Mouse (Mus musculus) forebrain, embryonic 14.5 days (tissue): ENCODE results near the gene Slc27a1. TPM values are rescaled to one million over a fixed set of nuclear protein-coding genes. Genes with fewer than 3 reads are reported as not detected.
"Not testable (repeated sequence)": the region's sequence is repeated elsewhere in the genome, so short reads cannot be mapped to it uniquely, and the experiment has no call there.

Experiments used
- ATAC-seq: fragments of 200-750 bp; cut with Nextera tagmentation; 2 replicates; pipeline ENCODE4 v1.8.0; 2017; ENCODE audit warnings: mild to moderate bottlenecking, moderate library complexity
- DNase-seq: peaks from one replicate; pipeline ENCODE4 v3.0.0-alpha.2; 2015; ENCODE audit warnings: low spot score
- H3K27ac ChIP-seq: fragments of 300-500 bp; sonication (generic); 2 replicates; pipeline ENCODE4 v1.5.1; 2014; ENCODE audit warnings: low read depth, mild to moderate bottlenecking, control low read depth, low read length, moderate library complexity
- H3K27me3 ChIP-seq: fragments of 300-500 bp; sonication (generic); replicated peaks from 2 replicates; pipeline ENCODE4 v1.6.1; 2014; ENCODE audit warnings: low read length, control low read depth, mixed read lengths; ENCODE audit not compliant: control insufficient read depth, insufficient read depth
- H3K36me3 ChIP-seq: fragments of 300-500 bp; sonication (generic); 2 replicates; pipeline ENCODE4 v1.6.1; 2014; ENCODE audit warnings: low read length, control low read depth; ENCODE audit not compliant: control insufficient read depth, insufficient read depth
- H3K4me1 ChIP-seq: fragments of 300-500 bp; sonication (generic); 2 replicates; pipeline ENCODE4 v1.6.1; 2014; ENCODE audit warnings: antibody characterized with exemption, low read length, control low read depth; ENCODE audit not compliant: control insufficient read depth, insufficient read depth
- H3K4me2 ChIP-seq: fragments of 300-500 bp; sonication (generic); 2 replicates; pipeline ENCODE4 v1.6.1; 2014; ENCODE audit warnings: mild to moderate bottlenecking, control low read depth, low read length
- H3K4me3 ChIP-seq: fragments of 300-500 bp; sonication (generic); 2 replicates; pipeline ENCODE4 v1.5.1; 2014; ENCODE audit warnings: low read depth, low read length, control low read depth
- H3K9ac ChIP-seq: fragments of 300-500 bp; sonication (generic); 2 replicates; pipeline ENCODE4 v1.6.1; 2014; ENCODE audit warnings: mild to moderate bottlenecking, low read length, control low read depth, moderate library complexity
- H3K9me3 ChIP-seq: fragments of 300-500 bp; sonication (generic); replicated peaks from 2 replicates; pipeline ENCODE4 v1.6.1; 2016; ENCODE audit warnings: low read length, control low read depth, mixed read lengths; ENCODE audit not compliant: control insufficient read depth
- WGBS: fragments of 180-500 bp; shearing (Covaris S2); extraction: QIAGEN DNeasy Blood & Tissue Kit; methylation state at CpG from one replicate; pipeline ENCODE4 v1.1.7; 2014; 5-methylcytosine and 5-hydroxymethylcytosine counted together
- polyA plus RNA-seq: library from polyadenylated mRNA; unstranded; fragments of >200 nt; fragmentation: Nextera tagmentation; extraction: Ambion mirVana; gene quantifications from 2 replicates; pipeline ENCODE4 v1.2.1, GENCODE M21; 2014

Gene Slc27a1
- polyA plus RNA-seq, 1 experiment from 2014 or later, result 25.8 TPM

GRCm38 (mm10) chr8:71530735-71531467, 37.8 kb upstream of the Slc27a1 start:
- 59% methylated on average over 5 of the region's 12 CpGs for WGBS
- not testable (repeated sequence) for H3K9me3 ChIP-seq, H3K4me3 ChIP-seq, H3K4me2 ChIP-seq, H3K4me1 ChIP-seq, ATAC-seq, H3K9ac ChIP-seq, H3K27ac ChIP-seq, H3K36me3 ChIP-seq
- peaks cover 12% of the 10 kb centered on the region for H3K27me3 ChIP-seq
- DNase-seq, result peak; percentile 55

- H3K36me3 ChIP-seq, result no peaks in the 10 kb centered on the region
- H3K4me1 ChIP-seq, result no peaks in the 10 kb centered on the region
Measured at GRCm38 (mm10) chr8:71534263-71534810, 34.3 kb upstream of the Slc27a1 start.

DNA sequence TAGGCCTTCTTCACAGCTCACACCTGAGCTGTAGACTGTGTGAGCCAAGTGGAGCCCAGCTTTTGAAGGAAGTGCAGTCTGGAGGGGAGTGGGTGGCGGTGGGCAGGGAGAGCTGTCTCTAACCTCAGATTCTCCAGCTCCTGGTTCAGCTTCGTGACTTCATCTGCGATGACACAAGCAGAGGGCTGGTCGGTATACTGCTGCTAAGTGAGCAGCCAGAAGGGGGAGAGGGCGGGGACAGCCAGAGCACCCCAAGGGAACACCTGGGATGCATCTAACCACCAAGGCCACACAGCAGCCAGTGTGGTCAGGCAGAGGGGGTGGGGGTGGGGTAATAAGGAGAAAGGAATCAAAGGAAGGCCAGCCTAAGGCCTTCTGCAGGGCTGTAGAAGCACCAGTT, 33.0 kb upstream of the Slc27a1 start:
- Histone ChIP-seq H3K36me3 (no peaks in the 10 kb centered on the region), H3K4me1 (no peaks in the 10 kb centered on the region), H3K4me2 (no peak overlapping the region), H3K27ac (no peak overlapping the region), H3K4me3 (no peak overlapping the region), H3K9me3 (no peaks in the 10 kb centered on the region), H3K9ac (no peak overlapping the region), H3K27me3 (peaks cover 11% of the 10 kb centered on the region)
- ATAC-seq, result no peak
- WGBS, result 64% methylated on average over 5 of the region's 5 CpGs
- no peak for DNase-seq

More at GRCm38 (mm10) chr8:71534263-71534810, 34.3 kb upstream of the Slc27a1 start:
- no peak overlapping the region for H3K27ac ChIP-seq
- H3K27me3 ChIP-seq, result peaks cover 11% of the 10 kb centered on the region
- no peak for ATAC-seq
- no peaks in the 10 kb centered on the region for H3K9me3 ChIP-seq
- H3K9ac ChIP-seq, result no peak overlapping the region
- WGBS, result 44% methylated on average over 3 of the region's 3 CpGs
- no peak overlapping the region for H3K4me3 ChIP-seq
- no peak overlapping the region for H3K4me2 ChIP-seq
- DNase-seq, result no peak

DNA sequence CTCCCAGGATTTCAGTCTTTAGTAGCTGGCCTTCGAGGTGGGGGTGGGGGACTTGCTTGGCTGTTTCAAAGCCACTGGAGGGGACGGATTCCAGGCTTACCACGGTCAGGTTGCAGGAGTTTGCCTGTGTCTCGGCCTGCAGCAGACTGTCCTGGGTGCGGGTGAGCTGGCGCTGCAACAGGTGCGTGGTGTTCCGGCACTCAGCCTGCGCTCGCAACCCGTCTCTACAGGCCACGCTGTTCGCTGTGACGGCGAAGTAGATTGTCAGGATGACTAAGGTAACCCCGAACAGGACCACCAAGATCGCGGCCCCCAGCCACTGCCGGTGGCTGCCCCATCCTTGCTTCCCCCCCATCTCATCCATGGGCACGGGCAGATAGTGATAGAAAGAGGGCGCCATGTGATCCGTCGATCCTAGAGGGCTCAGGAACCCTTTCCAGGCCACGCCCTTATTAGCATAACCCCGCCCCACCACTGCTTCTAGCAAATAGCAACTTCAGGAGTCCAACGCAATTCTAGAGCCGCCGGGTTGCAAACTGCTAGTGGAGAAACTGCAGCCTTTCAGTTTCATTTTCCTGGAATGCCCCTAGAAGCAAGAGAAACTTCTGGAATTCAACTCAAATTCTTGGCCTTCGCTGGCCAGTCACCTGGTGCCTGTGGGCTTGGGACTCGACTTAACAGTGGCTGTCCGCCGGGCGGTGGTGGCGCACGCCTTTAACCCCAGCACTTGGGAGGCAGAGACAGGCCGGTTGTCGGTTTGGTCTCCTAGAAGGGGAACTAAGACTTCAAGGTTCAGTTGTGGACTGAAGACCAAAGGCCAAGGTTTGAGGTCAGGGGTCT, 31.4 kb upstream of the Slc27a1 start, which contains the start of gene Bst2:
Gene Bst2, minus strand, starts transcription at position 429 of the 840 bp plus-strand sequence.
- H3K4me3 ChIP-seq, result peak within 1 kb of the TSS; percentile 21
- no peaks in the 10 kb centered on the region for H3K4me1 ChIP-seq
- H3K9me3 ChIP-seq, result no peaks in the 10 kb centered on the region
- ATAC-seq (peak; percentile 47; the same call in 1 of the 2 replicates), DNase-seq (peak; percentile 78)
- H3K27ac ChIP-seq, result no peak within 1 kb of the TSS
- H3K36me3 ChIP-seq, result no peaks in the 10 kb centered on the region
- peak within 1 kb of the TSS; percentile 32; the same call in 1 of the 2 replicates for H3K9ac ChIP-seq
- H3K4me2 ChIP-seq, result peak within 1 kb of the TSS; percentile 47
- H3K27me3 ChIP-seq, result peaks cover 11% of the 10 kb centered on the region
- WGBS, result 3% methylated on average over 37 of the region's 37 CpGs

- peaks cover 4% of the 10 kb centered on the region; the same call in 1 of the 2 replicates for H3K4me1 ChIP-seq
Measured at GRCm38 (mm10) chr8:71542632-71543343, 25.9 kb upstream of the Slc27a1 start, which contains the start of gene Mvb12a. Gene Mvb12a (plus strand): TSS chr8:71542922.

DNA sequence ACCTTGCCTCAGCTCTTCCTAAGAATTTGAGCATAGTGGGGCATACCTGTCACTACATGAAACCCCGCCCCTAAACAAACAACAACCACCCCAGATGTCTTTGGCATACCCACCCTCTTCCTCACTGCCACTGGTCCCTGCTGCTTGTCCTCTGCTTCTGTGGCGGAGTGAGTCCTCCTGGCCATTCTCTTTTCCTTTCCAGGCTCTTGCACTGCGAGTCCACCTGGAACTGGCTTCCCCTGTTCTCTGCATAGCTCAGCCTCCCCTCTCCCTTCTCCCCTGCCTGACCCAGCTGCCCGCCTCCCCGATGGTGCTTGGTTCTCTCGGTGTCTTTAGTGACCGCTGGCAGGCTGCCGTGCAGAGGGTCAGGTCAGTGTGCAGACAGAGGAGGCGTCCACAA, 24.9 kb upstream of the Slc27a1 start:
- WGBS, result 90% methylated on average over 9 of the region's 9 CpGs
- Histone ChIP-seq H3K4me3 (peak overlapping the region; percentile 77; the same call in 1 of the 2 replicates), H3K4me2 (peak overlapping the region; percentile 90), H3K9ac (peak overlapping the region; percentile 86; the same call in 1 of the 2 replicates), H3K27ac (no peak overlapping the region), H3K4me1 (peaks cover 4% of the 10 kb centered on the region; the same call in 1 of the 2 replicates), H3K9me3 (no peaks in the 10 kb centered on the region), H3K36me3 (peaks cover 24% of the 10 kb centered on the region), H3K27me3 (no peaks in the 10 kb centered on the region)
- no peak for ATAC-seq
- DNase-seq, result no peak

More at GRCm38 (mm10) chr8:71542632-71543343, 25.9 kb upstream of the Slc27a1 start, which contains the start of gene Mvb12a:
- H3K9ac ChIP-seq, result peak within 1 kb of the TSS; percentile 86
- peaks cover 3% of the 10 kb centered on the region; the same call in 1 of the 2 replicates for H3K27me3 ChIP-seq
- WGBS, result under 1% methylated on average over 55 of the region's 55 CpGs
- no peaks in the 10 kb centered on the region for H3K9me3 ChIP-seq
- DNase-seq, result peak; percentile 100
- ATAC-seq, result peak; percentile 97
- no peak within 1 kb of the TSS for H3K27ac ChIP-seq
- H3K4me3 ChIP-seq, result peak within 1 kb of the TSS; percentile 77
- peak within 1 kb of the TSS; percentile 90 for H3K4me2 ChIP-seq
- H3K36me3 ChIP-seq, result peaks cover 21% of the 10 kb centered on the region

DNA sequence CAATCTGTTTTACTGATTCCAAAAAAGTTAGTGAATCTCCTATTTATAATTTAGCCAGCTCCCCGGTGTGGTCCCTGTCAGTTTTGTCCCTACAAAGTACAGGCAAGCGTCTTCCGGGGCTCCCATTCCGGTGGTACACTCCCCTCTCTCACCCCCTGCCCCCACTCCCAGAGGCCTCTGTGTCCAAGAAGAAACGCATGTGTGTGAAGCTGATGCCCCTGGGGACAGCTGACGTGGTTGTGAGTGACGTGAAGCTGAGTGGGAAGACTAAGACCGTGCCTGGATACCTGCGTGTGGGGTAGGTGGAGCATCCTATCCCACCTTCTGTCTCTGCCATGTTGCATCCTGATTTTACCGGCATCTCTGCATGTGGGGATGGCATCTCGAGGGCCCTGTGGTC, 23.6 kb upstream of the Slc27a1 start:
- DNase-seq (no peak), ATAC-seq (no peak)
- Histone ChIP-seq H3K27me3 (no peaks in the 10 kb centered on the region), H3K36me3 (peaks cover 27% of the 10 kb centered on the region), H3K4me1 (peaks cover 4% of the 10 kb centered on the region; the same call in 1 of the 2 replicates), H3K4me3 (no peak overlapping the region), H3K27ac (no peak overlapping the region), H3K9me3 (no peaks in the 10 kb centered on the region), H3K9ac (no peak overlapping the region), H3K4me2 (no peak overlapping the region)
- WGBS, result 91% methylated on average over 11 of the region's 11 CpGs

DNA sequence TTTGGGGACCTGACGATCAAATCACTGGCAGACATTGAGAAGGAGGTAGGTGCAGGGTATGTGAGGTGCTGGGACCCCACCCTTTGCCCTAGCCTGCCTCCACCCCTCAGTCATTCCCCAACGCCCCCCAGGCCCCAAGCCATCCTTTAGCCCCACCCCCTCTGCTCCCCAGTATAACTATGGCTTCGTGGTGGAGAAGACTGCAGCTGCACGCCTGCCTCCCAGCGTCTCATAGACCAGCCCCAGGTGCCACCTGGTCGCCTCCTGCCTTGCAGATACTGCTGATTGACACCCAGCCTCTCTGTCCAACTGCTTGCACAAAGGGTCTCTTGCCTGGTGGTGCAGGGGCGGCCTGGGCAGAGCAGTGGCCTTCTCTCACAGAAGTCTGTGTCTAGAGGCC, 21.1 kb upstream of the Slc27a1 start:
- WGBS, result 81% methylated on average over 7 of the region's 7 CpGs
- no peak for DNase-seq
- Histone ChIP-seq H3K27me3 (no peaks in the 10 kb centered on the region), H3K36me3 (peaks cover 27% of the 10 kb centered on the region), H3K4me2 (no peak overlapping the region), H3K27ac (no peak overlapping the region), H3K4me1 (peaks cover 4% of the 10 kb centered on the region; the same call in 1 of the 2 replicates), H3K9me3 (no peaks in the 10 kb centered on the region), H3K4me3 (no peak overlapping the region), H3K9ac (no peak overlapping the region)
- no peak for ATAC-seq
